Mouse (Mus musculus) ovary, postnatal 14 days (tissue): ENCODE measurements at regions not wholly inside any gene's neighbourhood (a gene's known extent, or its start where the extent isn't known, plus 50 kb on each side); places are given as distances from the start of the nearest gene placed in this dataset.

Experiments
- DNase-seq: peaks from one replicate; pipeline ENCODE4 v3.0.0; 2022; ENCODE audit warnings: low spot score

GRCm38 (mm10) chr10:121150668-121151067 is 116.9 kb downstream of the Wif1 start:
- DNase-seq = no peak

GRCm38 (mm10) chr10:121153625-121154024 is 119.9 kb downstream of the Wif1 start:
- no peak for DNase-seq

- no peak for DNase-seq
These were observed 126.7 kb downstream of the Wif1 start for GRCm38 (mm10) chr10:121160499-121160898.

- no peak for DNase-seq
These were observed 127.4 kb downstream of the Wif1 start for GRCm38 (mm10) chr10:121161201-121161600.

GRCm38 (mm10) chr10:121174022-121174421 is 140.3 kb downstream of the Wif1 start:
- no peak for DNase-seq

GRCm38 (mm10) chr10:121189139-121189538 is 155.4 kb downstream of the Wif1 start:
- no peak for DNase-seq

GRCm38 (mm10) chr10:121199236-121199635 is 151.8 kb downstream of the Tbc1d30 start:
- DNase-seq = no peak

- no peak for DNase-seq
These were observed 148.5 kb downstream of the Tbc1d30 start for GRCm38 (mm10) chr10:121202531-121202930.

GRCm38 (mm10) chr10:121205551-121205950 is 145.5 kb downstream of the Tbc1d30 start:
- DNase-seq = no peak

- peak; percentile 11 for DNase-seq
These were observed 144.9 kb downstream of the Tbc1d30 start for GRCm38 (mm10) chr10:121206002-121206742.

GRCm38 (mm10) chr10:121206743-121207039 is 144.4 kb downstream of the Tbc1d30 start:
- no peak for DNase-seq
